In the genomic region with DNA sequence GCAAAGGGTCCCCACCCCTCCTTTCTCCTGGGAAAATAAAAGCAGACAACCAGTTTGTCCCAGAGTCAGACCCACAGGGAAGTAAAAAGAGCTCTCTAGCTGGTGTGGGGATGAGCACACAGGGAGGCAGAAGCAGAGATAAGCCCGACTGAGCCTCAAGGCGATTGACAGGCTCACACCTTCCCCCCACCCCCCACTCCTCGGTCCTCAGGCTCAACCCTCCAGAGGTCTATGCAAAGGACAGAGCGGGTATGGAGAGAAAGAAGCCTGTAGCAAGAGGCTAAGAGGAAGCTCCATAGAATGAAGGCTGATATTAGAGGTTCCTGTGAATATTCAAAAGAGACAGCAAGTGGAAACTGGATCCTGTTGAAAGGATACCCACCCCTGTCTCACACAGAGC, we compare ENCODE assay signal across 28 mouse cellular contexts.
"Had no signal": no experiment of that assay in that cellular context is flagged by ENCODE, and none has a peak within 500 bp of the region (broad histone marks: within the 10 kb centered on the region; RNA-seq: fewer than 3 reads in every experiment).

No protein-coding gene starts in this region.

- DNase-seq: gastrocnemius, adult 2 months; gastrocnemius, postnatal 10 days; gastrocnemius, postnatal 25 days; heart, adult 18-20 months; heart, postnatal 10 days; heart, postnatal 4 days; kidney, adult 2 months; kidney, adult 9 months; kidney, postnatal 25 days; kidney, postnatal 4 days; liver; liver, embryonic 13.5 days had no signal

- H3K9ac ChIP-seq: heart, embryonic 12.5 days; hindbrain, embryonic 12.5 days; hindbrain, embryonic 14.5 days; intestine, embryonic 15.5 days; kidney, embryonic 15.5 days; limb, embryonic 12.5 days; liver, embryonic 13.5 days; liver, embryonic 15.5 days had no signal

- H3K9me3 ChIP-seq: heart, embryonic 10.5 days; heart, embryonic 12.5 days; hindbrain, embryonic 12.5 days; intestine, embryonic 15.5 days; kidney, embryonic 15.5 days; limb, embryonic 10.5 days; limb, embryonic 12.5 days; liver, embryonic 13.5 days; liver, embryonic 15.5 days had no signal

- H3K27me3 ChIP-seq: hindbrain, embryonic 12.5 days; intestine, embryonic 15.5 days; liver, embryonic 13.5 days; liver, embryonic 15.5 days had no signal

- H3K4me3 ChIP-seq: gastrocnemius, adult 2 months; heart, embryonic 10.5 days; heart, embryonic 12.5 days; hindbrain, embryonic 12.5 days; intestine, embryonic 15.5 days; kidney, embryonic 15.5 days; layer of hippocampus, adult 2 months; left cerebral cortex, adult 2 months; limb, embryonic 10.5 days; limb, embryonic 12.5 days; liver, embryonic 13.5 days; liver, embryonic 15.5 days had no signal

- H3K4me2 ChIP-seq: heart, embryonic 12.5 days; hindbrain, embryonic 12.5 days; hindbrain, embryonic 14.5 days; intestine, embryonic 15.5 days; kidney, embryonic 15.5 days; limb, embryonic 12.5 days; liver, embryonic 11.5 days; liver, embryonic 13.5 days; liver, embryonic 15.5 days had no signal

- H3K4me1 ChIP-seq: heart, embryonic 12.5 days; intestine, embryonic 15.5 days; limb, embryonic 10.5 days; limb, embryonic 12.5 days; liver, embryonic 13.5 days; liver, embryonic 15.5 days had no signal

- ATAC-seq: hindbrain, embryonic 16.5 days; inflammation-experienced regulatory T-cells, adult 6 months; intestine, embryonic 15.5 days; intestine, postnatal 0 days had no signal

- H3K36me3 ChIP-seq: heart, embryonic 10.5 days; heart, embryonic 12.5 days; hindbrain, embryonic 12.5 days; intestine, embryonic 15.5 days; kidney, embryonic 15.5 days; limb, embryonic 10.5 days; limb, embryonic 12.5 days; liver, embryonic 13.5 days; liver, embryonic 15.5 days had no signal

- H3K27ac ChIP-seq: gastrocnemius, adult 2 months; heart, embryonic 10.5 days; hindbrain, embryonic 12.5 days; hindbrain, embryonic 14.5 days; intestine, embryonic 15.5 days; kidney, embryonic 15.5 days; kidney, postnatal 0 days; layer of hippocampus, adult 2 months; left cerebral cortex, adult 2 months; limb, embryonic 10.5 days; limb, embryonic 12.5 days; liver, embryonic 13.5 days; liver, embryonic 15.5 days had no signal
